Mouse (Mus musculus) retina, embryonic 14.5 days (tissue): ENCODE measurements around the gene Abcc2.

ENCODE experiments used
- DNase-seq: peaks from one replicate; pipeline ENCODE4 v3.0.0-alpha.2; 2015; ENCODE audit warnings: low spot score

Gene Abcc2

GRCm38 (mm10) chr19:43781980-43782379, at the start of gene Abcc2:
Abcc2 (plus strand) TSS chr19:43782192.
- DNase-seq = no peak

DNA sequence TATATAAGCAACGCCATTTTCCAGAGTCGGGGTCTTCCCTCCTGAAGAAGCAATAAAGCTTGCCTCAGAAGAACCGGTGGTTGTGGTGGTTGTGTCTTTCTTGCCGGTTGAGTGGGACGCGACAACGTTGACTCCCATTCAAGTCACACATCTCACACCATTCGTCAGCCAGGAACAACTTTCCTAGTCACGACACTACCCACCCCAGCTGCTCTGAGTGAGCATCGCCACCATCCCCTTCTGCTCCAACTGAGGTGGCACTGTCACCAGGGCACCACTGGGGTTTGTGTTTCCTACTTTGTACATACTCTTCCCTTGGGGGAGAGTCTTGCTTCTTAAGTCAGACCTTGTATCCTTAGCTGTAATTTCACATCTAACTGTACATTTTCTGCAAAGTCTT, 43.6 kb upstream of the Abcc2 start:
- DNase-seq = no peak

- DNase-seq = no peak
Observed at GRCm38 (mm10) chr19:43743401-43743800, 38.6 kb upstream of the Abcc2 start.

GRCm38 (mm10) chr19:43745740-43746139, 36.3 kb upstream of the Abcc2 start:
- no peak for DNase-seq

DNA sequence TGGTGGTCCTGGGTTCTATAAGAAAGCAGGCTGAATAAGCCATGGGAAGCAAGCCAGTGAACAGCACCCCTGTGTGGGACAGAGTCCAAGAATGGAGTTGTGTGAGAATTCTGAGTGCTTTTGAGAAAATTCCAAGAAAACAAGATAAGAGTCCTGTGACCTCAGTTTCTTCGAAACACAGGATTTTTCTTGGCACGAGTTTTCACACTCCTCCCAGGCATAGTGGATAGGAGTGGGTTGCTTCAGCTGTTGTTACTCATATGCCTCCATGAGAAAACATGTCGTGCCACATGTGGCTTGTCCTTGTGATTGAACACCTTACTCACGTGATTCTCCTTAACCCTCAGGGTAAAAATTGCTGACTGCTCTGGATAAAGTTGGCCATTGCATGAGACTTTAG, 34.1 kb upstream of the Abcc2 start:
- no peak for DNase-seq

GRCm38 (mm10) chr19:43750008-43750407, 32.0 kb upstream of the Abcc2 start:
- no peak for DNase-seq

- peak; percentile 98 for DNase-seq
Observed at GRCm38 (mm10) chr19:43752489-43753225, 29.3 kb upstream of the Abcc2 start, which contains the start of the genes Cutc and Cox15. Cutc (plus strand) TSS chr19:43752996. Cox15 (minus strand) TSS chr19:43753000.

DNA sequence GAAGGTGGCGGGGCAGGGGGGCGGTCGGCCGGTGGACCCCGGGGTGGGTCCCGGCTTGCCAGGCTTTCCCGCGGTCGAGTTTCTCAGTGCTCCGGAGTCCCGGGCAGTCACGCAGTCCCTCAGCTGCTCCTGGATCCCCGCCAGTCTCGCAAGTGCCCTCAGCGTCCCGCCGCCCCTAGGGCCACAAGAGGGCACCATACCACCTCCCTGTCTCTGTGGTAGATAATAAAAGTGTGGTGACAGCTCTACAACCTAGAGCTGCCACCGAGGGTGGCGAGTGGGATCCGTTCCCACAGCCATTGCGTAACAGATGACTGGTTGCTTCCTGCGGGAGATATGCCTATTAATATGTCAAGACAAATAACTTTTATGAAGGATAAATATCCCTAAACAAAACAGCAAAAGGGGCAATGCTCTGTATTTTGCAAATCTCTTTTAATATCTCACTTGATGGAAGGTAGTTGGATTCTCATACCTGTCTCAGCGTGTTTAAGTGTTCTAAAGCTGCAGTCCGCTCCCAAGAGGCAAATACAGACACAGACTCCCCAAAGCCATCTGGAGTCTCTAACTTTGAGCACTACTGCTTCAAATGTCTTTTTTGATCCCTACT, 28.7 kb upstream of the Abcc2 start:
- DNase-seq = peak; percentile 86

DNA sequence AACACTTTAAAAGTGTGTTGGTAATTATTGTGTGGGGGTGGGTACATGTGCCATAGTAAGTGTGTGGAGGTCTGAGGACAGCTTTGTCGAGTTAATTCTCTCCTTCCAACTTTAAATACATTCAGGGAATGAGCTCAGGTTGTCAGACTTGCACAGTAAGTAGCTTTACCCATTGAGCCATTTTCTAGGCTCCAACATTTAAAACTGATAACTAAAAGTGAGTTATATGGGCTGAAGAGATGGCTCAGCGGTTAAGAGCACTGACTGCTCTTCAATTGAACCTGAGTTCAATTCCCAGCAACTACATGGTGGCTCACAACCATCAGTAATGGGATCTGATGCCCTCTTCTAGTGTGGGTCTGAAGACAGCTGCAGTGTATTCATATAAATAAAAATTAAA, 27.8 kb upstream of the Abcc2 start:
- no peak for DNase-seq

DNA sequence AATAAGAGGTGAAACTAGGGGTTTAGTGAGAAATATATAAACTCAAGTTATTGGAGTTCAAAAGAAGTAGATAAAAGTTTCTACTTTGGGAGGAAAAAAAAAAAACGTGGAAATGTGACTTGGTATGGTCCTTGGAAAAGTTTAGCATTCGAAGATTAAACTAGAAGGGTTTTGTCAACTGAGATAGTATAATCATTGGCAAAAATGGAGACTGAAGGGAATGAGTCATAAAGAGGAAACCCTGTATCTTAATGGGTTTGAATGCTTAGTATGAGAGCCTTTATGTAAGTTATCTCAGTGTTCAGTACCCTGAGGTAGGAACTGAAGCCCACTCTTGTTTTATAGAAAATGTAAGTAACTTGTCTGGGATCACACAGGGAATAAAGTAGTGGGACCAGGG, 27.1 kb upstream of the Abcc2 start:
- no peak for DNase-seq

DNA sequence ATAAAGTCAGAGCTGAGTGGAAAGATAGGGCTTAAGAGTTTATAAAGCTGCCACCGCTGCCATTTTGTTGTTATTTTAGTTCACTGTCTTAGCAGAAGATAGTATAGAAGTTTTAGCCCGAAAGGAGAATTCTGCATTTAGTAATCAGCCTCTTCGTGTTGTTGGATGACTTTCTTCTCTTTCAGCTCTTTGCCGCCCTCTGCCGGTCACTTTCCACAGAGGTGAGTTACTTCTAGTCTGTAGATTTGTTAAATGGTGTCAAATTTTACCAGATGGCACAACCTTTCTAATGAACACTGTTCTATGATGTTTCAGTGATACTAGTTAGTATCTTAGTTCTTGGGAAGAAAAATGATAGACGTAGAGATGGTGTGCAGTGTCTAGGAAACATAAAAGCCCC, 21.5 kb upstream of the Abcc2 start:
- peak; percentile 82 for DNase-seq

DNA sequence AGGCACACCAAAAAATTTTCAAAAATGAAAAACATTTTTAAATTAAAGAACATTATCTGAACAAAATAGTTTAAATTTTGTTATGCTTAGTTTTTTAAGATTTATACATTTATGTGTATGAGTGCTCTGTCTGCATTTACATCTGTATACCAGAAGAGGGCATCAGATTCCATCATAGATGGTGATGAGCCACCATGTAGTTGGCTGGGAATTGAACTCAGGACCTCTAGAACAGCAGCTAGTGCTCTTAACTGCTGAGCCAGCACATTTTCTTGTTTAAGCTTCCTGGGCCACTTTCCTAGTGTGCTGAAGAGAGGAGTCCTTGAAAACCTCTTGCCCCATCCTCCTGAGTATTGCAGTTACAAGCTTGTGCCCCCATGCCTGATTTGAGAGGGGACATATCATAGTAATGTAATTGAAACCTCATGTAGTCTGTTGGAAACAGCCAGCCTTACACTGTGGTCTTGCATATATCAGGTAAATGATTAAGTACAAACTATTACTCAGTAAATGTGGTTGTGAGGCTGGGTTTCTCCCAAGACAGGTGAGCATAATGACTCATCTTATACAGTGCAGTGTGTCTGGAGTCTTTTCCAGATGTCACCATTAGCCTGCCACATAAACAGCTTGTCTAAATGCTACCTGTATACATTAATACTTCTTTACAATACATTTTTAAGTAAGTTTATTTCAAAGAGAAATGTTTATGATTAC, 20.3 kb upstream of the Abcc2 start:
- DNase-seq = no peak

GRCm38 (mm10) chr19:43762410-43762809, 19.6 kb upstream of the Abcc2 start:
- no peak for DNase-seq

- DNase-seq = no peak
Observed at GRCm38 (mm10) chr19:43766451-43766850, 15.5 kb upstream of the Abcc2 start.

DNA sequence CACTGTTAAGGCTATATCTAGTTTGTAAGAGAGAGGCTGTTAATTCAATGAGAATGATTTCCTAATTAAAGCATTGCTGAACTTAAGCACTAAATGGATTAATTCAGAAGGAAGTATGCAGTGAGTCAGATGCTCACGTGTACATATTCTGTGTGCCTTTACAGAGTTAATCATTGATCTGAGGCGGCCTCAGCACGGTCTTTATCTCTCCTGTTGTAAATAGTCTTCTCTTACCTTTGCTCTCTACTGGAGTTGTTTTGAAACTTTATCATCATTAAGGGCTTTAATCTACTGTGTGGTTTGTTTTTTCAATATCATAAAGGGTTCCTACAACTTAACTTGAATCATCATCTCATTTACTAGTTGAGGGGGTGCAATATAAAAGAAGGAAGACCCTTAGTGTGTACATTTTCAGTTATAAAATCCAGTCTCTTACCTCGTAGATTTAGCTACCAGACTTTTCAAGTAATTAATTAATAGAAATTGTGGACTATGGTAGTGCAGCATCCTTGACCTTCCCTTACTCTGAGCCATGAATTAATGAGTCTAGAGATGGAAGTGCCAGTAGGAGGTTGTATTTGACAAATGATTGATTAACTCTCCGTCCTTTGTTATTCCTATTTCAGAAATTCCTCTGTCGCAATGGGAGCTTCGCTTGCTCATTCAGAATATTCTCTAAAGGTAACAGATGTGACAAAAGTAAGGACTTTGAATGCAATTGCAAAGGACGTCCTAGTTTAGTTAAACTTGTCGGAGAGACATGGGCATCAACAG, 14.3 kb upstream of the Abcc2 start:
- no peak for DNase-seq

DNA sequence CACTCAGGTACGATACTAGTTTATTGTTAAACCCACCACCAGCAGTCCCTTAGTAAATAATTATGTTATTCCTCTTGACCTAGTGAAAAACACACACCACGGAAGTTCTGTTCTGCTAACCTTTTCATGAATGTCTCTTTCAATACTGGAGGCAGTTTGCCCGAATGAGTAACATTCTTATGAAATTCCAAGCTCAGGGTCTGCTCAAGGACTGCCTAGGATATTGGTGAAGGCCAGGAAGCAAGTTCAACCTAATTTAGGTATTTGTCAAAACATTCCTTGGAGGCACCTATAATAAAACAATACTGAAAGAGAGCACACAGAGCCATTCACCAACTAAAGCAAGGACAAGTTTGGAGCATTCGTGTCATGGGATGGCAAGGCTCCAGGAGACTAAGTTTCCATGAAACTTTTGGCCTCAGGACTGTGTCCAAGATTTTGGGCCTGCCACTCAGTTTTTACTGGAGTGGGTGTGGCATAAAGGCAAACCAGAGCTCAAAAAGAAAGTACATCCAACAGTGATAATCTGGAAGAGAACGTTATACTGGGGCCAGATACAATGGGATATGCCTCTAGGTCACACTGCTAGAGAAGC, 12.5 kb upstream of the Abcc2 start:
- DNase-seq = no peak

GRCm38 (mm10) chr19:43770584-43770983, 11.4 kb upstream of the Abcc2 start:
- no peak for DNase-seq

DNA sequence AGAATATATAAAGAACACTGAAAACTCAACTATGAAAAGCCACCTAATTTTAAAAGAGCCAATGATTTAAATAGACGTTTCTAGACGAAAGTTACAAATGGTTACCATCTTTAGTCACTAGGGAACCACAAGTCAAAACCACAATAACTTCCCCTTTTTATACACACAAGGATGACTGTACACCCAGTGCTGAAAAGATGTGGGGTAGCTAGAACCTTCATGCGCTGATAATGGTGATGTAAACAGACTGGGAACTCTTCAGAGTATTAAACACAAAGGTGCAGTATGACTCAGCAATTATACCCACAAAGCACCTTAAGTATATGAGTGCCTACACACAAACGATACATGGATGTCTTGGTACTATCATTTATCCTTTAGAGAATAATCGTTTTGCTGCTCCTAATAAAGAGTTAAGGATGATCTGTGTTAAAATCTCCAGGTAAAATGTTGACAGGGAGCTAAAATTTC, 10.5 kb upstream of the Abcc2 start:
- DNase-seq = no peak

DNA sequence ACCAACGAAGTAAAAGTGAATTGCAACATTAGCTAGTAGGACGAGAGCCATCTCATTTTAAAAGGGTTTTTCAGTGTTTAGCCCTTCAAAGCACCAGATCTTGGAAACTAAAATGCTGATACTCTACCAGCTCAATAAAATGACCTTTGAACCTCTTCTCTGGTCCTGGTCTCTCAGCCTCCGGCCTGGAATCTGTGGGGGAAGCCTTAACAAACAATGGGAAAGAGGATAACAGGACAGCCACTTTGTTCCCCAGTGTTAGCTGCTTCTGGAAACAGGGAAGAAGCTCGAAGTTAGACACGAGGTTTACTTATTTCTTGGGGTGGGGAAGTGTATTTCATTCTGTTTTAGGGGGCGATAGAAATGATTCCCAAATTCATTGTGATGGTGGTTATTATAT, 9.7 kb upstream of the Abcc2 start:
- DNase-seq = no peak

- no peak for DNase-seq
Observed at GRCm38 (mm10) chr19:43775433-43775832, 6.6 kb upstream of the Abcc2 start.

DNA sequence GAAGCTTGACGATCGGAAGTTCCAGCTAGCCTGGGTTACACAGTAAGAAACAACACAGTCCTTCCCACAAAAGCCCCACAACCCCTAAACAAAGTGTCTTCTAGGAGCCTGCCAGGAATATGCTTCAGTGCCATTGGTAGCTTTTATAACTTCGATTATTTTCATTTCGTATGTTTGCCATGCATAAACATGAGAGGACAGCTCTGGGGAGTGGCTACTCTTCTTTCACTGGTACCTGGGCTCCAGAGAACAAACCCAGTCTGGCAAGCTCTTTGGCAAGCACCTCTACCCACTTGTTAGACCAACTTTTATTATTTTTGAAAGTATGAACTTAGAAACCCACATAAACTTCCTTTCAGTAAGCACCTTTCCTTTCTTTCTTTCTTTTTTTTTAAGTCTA, 5.4 kb upstream of the Abcc2 start:
- no peak for DNase-seq

- no peak for DNase-seq
Observed at GRCm38 (mm10) chr19:43777308-43777707, 4.7 kb upstream of the Abcc2 start.
